Mouse (Mus musculus): Measurements from ENCODE around the gene Btrc. TPM values are rescaled to one million over a fixed set of nuclear protein-coding genes. Genes with fewer than 3 reads are reported as not detected.

The Btrc gene
- polyA plus RNA-seq, 1 experiment from 2014 or later: 48.1 TPM

DNA sequence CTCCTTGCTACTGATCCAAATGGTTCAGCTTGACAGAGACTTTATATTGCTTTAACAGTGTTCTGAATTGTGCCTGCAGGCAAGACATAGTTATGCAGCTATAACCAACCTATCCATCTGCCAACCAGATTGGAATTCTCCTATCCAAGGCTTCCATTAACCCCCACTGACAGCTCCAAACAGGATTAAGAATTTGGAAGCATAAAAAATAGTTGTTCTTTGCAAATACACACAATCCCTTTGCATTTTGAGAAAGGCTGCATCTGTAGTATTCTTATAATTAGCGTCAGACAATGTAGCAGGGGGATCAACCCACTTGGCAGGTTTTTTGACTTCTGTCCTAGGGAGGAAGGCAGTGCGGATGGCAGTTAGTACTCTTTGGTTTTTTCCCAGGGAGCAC is 83.7 kb downstream of the Btrc start:
- Histone ChIP-seq H3K9me3 (no peaks in the 10 kb centered on the region), H3K4me2 (no peak overlapping the region), H3K27ac (no peak overlapping the region), H3K9ac (no peak overlapping the region), H3K27me3 (no peaks in the 10 kb centered on the region), H3K4me3 (no peak overlapping the region), H3K4me1 (peaks cover 12% of the 10 kb centered on the region), H3K36me3 (no peaks in the 10 kb centered on the region)
- no peak for ATAC-seq (ENCODE audit: insufficient number of reproducible peaks, insufficient read depth, low FRiP score, low TSS enrichment, low read depth)
- WGBS: 54% methylated on average over 2 of the region's 2 CpGs

DNA sequence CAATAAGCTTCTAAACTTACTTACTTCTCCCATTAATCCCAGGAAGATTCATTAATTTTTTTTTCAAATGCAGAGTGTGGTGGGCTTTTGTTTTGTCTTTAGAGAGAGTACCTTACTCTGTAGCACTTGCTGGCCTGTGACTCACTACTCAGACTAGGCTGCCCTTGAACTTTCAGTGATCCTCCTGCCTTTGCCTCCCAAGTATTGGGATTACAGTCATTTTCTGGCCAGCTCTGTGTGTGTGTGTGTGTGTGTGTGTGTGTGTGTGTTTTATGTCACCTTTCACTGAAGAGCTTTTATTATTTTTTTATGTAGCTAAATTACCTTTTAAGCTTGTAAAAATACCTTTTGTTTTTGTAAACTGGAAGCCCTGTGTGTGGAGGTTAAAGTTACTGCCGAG is 84.4 kb downstream of the Btrc start:
- H3K4me1 ChIP-seq: peaks cover 12% of the 10 kb centered on the region
- no peaks in the 10 kb centered on the region for H3K36me3 ChIP-seq
- 86% methylated on average over 1 of the region's 1 CpGs for WGBS
- ATAC-seq (ENCODE audit: insufficient number of reproducible peaks, insufficient read depth, low FRiP score, low TSS enrichment, low read depth): no peak
- no peaks in the 10 kb centered on the region for H3K9me3 ChIP-seq
- no peak overlapping the region for H3K9ac ChIP-seq
- H3K4me3 ChIP-seq: no peak overlapping the region
- H3K4me2 ChIP-seq: no peak overlapping the region
- H3K27me3 ChIP-seq: no peaks in the 10 kb centered on the region
- H3K27ac ChIP-seq: no peak overlapping the region

DNA sequence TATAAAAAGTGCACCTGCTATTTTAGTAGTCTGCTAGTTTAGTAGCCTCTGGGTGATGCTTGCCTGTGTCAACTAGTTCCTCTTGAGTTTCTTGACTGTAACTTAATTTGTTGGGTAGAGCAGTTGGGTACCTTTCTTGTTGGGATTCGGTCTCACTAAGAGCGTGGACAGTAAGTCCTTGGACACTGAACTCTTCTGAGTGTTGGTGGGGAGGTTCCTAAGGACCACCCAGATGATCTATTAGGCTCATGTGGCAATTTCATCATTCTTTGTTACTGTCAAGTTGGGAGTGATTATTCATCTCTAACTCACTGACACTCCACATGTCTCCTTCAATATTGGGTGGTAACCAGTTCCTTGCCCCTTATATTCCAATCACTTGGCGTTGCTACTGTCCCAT is 90.9 kb downstream of the Btrc start:
- H3K27me3 ChIP-seq: no peaks in the 10 kb centered on the region
- no peak for ATAC-seq (ENCODE audit: insufficient number of reproducible peaks, insufficient read depth, low FRiP score, low TSS enrichment, low read depth)
- no peak overlapping the region for H3K27ac ChIP-seq
- H3K4me1 ChIP-seq: no peaks in the 10 kb centered on the region
- H3K9me3 ChIP-seq: no peaks in the 10 kb centered on the region
- H3K9ac ChIP-seq: no peak overlapping the region
- H3K4me2 ChIP-seq: no peak overlapping the region
- H3K36me3 ChIP-seq: no peaks in the 10 kb centered on the region
- 94% methylated on average over 3 of the region's 3 CpGs for WGBS
- no peak overlapping the region for H3K4me3 ChIP-seq

DNA sequence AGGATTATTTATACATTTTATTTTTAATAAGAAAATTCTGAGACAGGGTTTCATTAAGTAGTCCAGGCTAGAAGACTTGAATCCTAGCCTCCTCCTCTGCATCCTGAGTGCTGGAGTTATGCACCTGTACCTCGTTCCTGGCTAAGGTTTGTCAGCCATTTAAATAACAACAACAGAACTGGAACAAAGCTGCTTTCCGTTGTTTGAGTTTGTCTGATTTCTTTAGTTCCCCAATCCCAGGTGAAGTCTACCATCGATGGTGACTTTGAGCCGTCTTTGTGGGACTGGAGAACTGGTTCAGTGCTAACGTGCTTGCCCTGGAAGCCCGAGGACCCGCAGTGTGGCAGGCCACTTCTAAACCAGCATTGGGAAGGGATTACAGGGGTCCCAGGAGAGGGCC is 93.4 kb downstream of the Btrc start:
- Histone ChIP-seq H3K36me3 (no peaks in the 10 kb centered on the region), H3K27ac (no peak overlapping the region), H3K4me3 (no peak overlapping the region), H3K27me3 (no peaks in the 10 kb centered on the region), H3K4me1 (peaks cover 6% of the 10 kb centered on the region; the same call in 1 of the 2 replicates), H3K9me3 (no peaks in the 10 kb centered on the region), H3K4me2 (no peak overlapping the region), H3K9ac (no peak overlapping the region)
- no peak for ATAC-seq (ENCODE audit: insufficient number of reproducible peaks, insufficient read depth, low FRiP score, low TSS enrichment, low read depth)
- WGBS: 80% methylated on average over 7 of the region's 7 CpGs

DNA sequence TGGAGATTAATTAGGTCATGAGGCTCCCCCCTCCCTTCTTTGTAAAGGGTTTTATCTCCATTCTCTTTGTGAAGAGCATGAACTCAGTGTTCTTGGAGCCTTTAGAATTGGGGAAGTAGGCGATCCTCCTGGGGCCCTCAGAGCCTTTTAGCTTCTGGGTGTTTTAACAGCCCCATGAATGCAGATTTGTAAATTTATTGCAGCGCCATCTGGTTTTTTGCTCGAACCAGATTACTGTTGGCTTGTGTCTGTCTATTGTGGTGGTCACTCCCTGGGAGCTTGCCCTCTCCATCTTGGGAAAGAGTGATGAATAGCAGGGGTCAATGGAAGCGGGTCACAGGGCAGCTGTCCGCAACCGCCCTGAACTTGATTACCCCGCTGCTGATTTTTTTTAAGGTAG is 95.2 kb downstream of the Btrc start:
- H3K27me3 ChIP-seq: no peaks in the 10 kb centered on the region

DNA sequence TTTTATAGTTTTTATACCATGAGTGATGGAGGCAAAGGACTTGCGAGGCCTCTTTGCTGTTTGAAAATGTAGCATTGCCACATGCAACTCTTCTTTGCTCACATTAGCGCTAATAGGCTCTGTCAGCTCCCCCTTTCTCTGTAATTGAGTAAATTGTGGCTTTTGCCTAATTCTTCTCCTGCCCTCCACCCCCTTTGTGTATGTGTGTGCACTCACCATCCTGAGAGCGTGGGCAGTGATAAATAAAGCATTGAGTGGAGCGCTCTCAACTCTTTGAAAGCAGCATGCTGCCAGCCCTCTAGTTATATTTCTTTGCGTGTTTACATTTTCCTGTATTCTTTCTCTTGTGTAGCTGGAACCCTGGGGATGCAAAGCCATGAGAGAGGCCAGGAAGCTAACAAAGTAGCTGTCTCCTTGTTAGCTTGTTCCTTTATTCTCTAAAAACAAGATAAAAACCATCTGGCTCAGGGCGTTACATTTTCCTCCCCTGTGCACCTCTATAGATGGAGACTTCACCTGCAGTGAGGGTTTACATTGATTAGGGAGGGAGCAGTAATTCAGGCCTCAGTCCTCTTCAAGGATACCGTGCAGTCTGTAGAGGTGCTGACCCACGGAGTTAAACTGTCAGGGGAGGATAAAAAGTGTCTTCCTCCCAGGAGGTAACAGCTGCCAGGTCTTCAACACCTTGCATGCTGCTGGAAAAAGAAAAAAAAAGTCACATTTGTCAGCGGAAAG is 96.6 kb downstream of the Btrc start:
- ATAC-seq (ENCODE audit: insufficient number of reproducible peaks, insufficient read depth, low FRiP score, low TSS enrichment, low read depth): no peak
- Histone ChIP-seq H3K27ac (no peak overlapping the region), H3K4me1 (peaks cover 6% of the 10 kb centered on the region; the same call in 1 of the 2 replicates), H3K4me2 (no peak overlapping the region), H3K36me3 (peaks cover 2% of the 10 kb centered on the region; the same call in 1 of the 2 replicates), H3K9ac (no peak overlapping the region), H3K27me3 (no peaks in the 10 kb centered on the region), H3K9me3 (no peaks in the 10 kb centered on the region), H3K4me3 (no peak overlapping the region)
- WGBS: 55% methylated on average over 9 of the region's 9 CpGs

More for the DNA sequence above, 95.2 kb downstream of the Btrc start:
- H3K4me3 ChIP-seq: no peak overlapping the region
- H3K9ac ChIP-seq: no peak overlapping the region
- 46% methylated on average over 7 of the region's 7 CpGs for WGBS
- H3K4me2 ChIP-seq: no peak overlapping the region
- H3K9me3 ChIP-seq: no peaks in the 10 kb centered on the region
- H3K27ac ChIP-seq: no peak overlapping the region
- H3K36me3 ChIP-seq: no peaks in the 10 kb centered on the region
- peaks cover 6% of the 10 kb centered on the region; the same call in 1 of the 2 replicates for H3K4me1 ChIP-seq
- ATAC-seq (ENCODE audit: insufficient number of reproducible peaks, insufficient read depth, low FRiP score, low TSS enrichment, low read depth): no peak

DNA sequence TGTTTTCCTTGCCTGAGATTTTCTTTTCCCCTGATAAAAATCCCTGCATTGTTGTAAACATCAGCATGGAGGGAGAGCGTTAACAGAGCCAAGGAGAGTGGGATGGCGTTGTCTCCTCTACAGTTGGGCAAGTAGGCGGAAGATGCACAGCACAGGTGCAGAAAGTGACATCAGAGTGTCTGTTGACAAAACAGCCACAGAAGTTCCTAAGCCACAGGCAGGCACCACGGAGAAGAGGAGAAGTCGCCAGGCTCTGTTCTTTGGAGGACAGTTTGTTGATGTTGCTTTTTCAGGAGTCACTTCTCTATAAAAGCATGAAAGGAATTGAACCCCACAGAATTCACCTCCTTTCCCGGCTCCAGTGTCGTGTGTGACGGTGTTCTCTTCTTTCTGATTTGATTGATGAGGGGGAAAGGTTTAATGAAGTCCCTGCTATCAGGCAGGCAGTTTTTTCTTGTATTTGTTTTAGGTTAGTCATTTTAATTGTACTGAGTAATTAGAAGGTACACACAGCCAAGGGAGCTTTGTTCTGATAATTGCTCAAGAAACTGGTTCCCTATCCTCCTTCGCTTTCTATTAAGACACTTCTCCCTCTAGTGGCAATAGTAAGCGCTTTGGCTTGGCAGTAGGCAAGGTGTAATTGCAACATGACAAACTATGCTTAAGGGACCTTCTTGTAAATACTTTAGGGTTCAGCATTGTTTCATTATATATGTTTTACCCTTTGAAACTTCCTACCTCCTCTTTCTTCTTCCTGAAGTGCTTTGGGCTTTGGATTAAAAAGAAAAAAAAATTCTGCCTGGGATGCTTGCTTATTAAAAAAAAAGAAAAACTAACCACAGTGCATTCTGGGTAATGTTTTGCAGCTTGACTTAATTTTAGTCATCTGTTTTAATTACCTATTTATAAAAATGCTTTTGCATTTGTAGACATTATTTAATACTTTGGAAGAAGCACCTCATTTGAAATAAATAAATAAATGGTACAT is 97.5 kb downstream of the Btrc start:
- Histone ChIP-seq H3K36me3 (peaks cover 4% of the 10 kb centered on the region; the same call in 1 of the 2 replicates), H3K27ac (no peak overlapping the region), H3K4me1 (peaks cover 6% of the 10 kb centered on the region; the same call in 1 of the 2 replicates), H3K9me3 (no peaks in the 10 kb centered on the region), H3K4me2 (no peak overlapping the region), H3K9ac (no peak overlapping the region), H3K4me3 (no peak overlapping the region), H3K27me3 (no peaks in the 10 kb centered on the region)
- 64% methylated on average over 10 of the region's 10 CpGs for WGBS
- no peak for ATAC-seq (ENCODE audit: insufficient number of reproducible peaks, insufficient read depth, low FRiP score, low TSS enrichment, low read depth)

DNA sequence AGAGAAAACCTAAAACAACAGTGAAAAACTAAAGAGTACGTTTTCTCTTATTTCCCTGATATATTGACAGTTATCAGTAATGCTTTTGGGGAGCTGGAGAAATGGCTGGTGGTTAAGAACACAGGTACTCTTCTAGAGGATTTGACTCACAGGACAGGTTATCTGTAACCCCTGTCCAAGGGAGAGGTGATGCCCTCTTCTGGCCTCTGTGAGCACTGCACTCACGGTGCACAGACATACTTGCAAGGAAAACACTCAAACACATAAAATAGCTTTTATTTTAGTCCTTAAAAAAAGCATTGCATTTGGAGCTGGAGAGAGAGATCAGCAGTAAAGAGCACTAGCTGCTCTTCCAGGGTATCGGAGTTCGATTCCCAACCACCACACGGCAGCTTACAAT is 106.2 kb downstream of the Btrc start:
- no peak overlapping the region for H3K4me2 ChIP-seq
- H3K4me1 ChIP-seq: peaks cover 8% of the 10 kb centered on the region
- peaks cover 11% of the 10 kb centered on the region for H3K36me3 ChIP-seq
- no peak for ATAC-seq (ENCODE audit: insufficient number of reproducible peaks, insufficient read depth, low FRiP score, low TSS enrichment, low read depth)
- H3K9me3 ChIP-seq: no peaks in the 10 kb centered on the region
- no peak overlapping the region for H3K4me3 ChIP-seq
- no peak overlapping the region for H3K27ac ChIP-seq
- H3K9ac ChIP-seq: no peak overlapping the region
- H3K27me3 ChIP-seq: no peaks in the 10 kb centered on the region
- 98% methylated on average over 5 of the region's 5 CpGs for WGBS

DNA sequence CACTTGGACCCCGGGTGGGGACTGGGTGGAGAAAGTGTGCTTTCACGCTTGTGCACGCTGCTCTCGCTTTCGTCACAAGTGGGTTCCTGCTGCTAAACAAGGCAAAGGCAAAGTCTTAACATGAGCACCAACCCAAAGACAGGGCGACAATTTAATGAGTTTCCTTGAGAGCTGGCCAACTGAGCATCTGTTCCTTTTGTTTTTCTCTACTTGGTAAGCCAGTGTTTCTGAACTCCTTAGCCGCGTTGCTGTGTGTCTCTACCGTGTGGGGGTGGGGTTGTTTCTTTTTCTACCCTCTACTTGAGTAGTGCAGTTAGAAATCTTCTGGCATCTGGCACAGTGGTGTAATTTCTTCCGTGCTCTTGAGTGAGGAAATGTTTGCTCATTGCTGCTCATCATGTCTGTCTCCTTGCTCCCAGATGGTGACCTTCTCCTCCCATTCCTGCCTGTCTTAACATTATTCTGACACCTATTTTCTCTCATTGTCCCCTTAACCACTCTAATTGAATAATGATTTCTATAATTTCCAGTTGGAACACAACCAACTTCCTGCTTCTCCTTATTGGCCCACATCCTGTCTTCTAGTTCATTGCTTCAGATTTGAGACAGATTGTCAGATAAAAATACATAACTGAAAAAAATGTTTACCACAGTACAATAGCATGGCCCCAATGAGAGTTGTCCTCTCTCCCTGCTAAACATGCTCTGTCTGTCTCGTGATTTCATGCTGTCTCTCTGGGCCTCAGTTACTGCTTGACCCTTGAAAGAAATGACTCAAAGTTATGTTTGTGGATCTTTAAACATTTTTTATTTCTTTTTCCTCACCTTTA is 109.4 kb downstream of the Btrc start:
- Histone ChIP-seq H3K27me3 (no peaks in the 10 kb centered on the region), H3K4me1 (peaks cover 23% of the 10 kb centered on the region), H3K36me3 (peaks cover 7% of the 10 kb centered on the region), H3K9me3 (no peaks in the 10 kb centered on the region), H3K4me3 (no peak overlapping the region), H3K27ac (no peak overlapping the region), H3K9ac (no peak overlapping the region), H3K4me2 (no peak overlapping the region)
- ATAC-seq (ENCODE audit: insufficient number of reproducible peaks, insufficient read depth, low FRiP score, low TSS enrichment, low read depth): no peak
- 65% methylated on average over 11 of the region's 11 CpGs for WGBS

DNA sequence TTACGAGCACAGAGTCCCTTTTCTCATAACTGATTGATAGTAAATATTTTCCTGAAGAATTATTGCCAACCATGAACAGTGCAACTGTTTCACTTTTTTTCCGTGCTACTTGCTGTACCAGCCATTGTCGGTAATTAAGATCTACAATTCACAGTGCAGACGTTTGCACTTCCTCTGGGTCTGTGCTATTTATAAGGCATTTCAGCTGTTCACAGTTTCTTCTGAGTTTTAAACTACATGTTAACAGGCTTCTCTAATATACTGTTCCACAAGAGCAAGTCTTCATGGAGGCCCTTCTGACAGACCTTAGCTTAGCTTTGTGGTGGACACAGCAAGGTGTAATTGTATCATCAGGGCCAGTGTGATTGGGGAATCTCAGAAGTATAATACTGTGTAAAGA is 111.2 kb downstream of the Btrc start:
- Histone ChIP-seq H3K4me1 (peaks cover 23% of the 10 kb centered on the region), H3K27ac (no peak overlapping the region), H3K4me3 (no peak overlapping the region), H3K9me3 (no peaks in the 10 kb centered on the region), H3K36me3 (peaks cover 7% of the 10 kb centered on the region), H3K9ac (no peak overlapping the region), H3K27me3 (no peaks in the 10 kb centered on the region), H3K4me2 (no peak overlapping the region)
- ATAC-seq (ENCODE audit: insufficient number of reproducible peaks, insufficient read depth, low FRiP score, low TSS enrichment, low read depth): no peak
- 76% methylated on average over 4 of the region's 4 CpGs for WGBS

DNA sequence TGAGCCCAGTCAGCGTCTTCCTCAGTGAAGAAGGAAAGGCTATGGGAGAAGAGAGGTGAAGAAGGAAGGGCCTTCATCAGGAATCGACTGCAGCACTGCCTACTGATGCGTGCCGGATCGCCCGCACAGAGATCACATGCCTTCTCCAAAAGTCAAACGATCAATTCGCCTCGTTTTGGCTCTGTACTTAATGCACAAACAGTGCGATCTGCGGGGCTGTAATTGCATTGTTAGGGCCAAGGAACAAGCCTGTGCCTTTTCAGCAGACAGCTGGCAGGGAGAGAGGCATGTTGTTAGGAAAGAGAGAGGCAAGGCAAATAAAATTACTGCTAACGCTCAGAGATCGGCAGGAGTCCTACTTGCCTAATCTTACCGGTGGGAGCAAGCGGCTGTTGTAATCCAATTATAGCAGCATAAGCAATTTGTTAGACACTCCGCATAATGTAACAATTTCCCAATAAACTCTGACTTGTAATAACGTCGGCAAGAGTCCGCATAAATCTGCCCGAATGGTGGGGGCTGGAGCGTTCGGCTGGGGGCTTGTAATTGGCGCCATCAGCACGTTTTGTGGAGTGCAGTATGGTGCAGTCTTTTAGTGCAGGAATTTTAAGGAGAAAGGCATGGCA is 112.5 kb downstream of the Btrc start:
- Histone ChIP-seq H3K36me3 (peaks cover 5% of the 10 kb centered on the region), H3K4me1 (peaks cover 23% of the 10 kb centered on the region), H3K9ac (peak overlapping the region; percentile 11; the same call in 1 of the 2 replicates), H3K4me3 (peak overlapping the region; percentile 19; the same call in 1 of the 2 replicates), H3K9me3 (no peaks in the 10 kb centered on the region), H3K4me2 (peak overlapping the region; percentile 53), H3K27me3 (no peaks in the 10 kb centered on the region), H3K27ac (0 out of 2 replicates have a peak overlapping the region, but pooled peaks have one; percentile 8)
- 39% methylated on average over 24 of the region's 24 CpGs for WGBS
- no peak for ATAC-seq (ENCODE audit: insufficient number of reproducible peaks, insufficient read depth, low FRiP score, low TSS enrichment, low read depth)

Data from embryonic facial prominence, embryonic 13.5 days (tissue).